Mouse (Mus musculus): ENCODE data around the gene Myo16. TPM values are rescaled to one million over a fixed set of nuclear protein-coding genes. Genes with fewer than 3 reads are reported as not detected.

Gene Myo16
- total RNA-seq, 2 experiments from 2014 or later: not detected

- ATAC-seq (replicated peaks; ENCODE audit: low FRiP score, low TSS enrichment, poor library complexity, severe bottlenecking): no peak
These were observed 414.7 kb downstream of the Myo16 start for GRCm38 (mm10) chr8:10568448-10568847.

GRCm38 (mm10) chr8:10574096-10574495, 420.4 kb downstream of the Myo16 start:
- 0 out of 2 replicates have a peak, but pooled peaks have one; percentile 36 for ATAC-seq (replicated peaks; ENCODE audit: low FRiP score, low TSS enrichment, poor library complexity, severe bottlenecking)

- ATAC-seq (replicated peaks; ENCODE audit: low FRiP score, low TSS enrichment, poor library complexity, severe bottlenecking): no peak
These were observed 421.5 kb downstream of the Myo16 start for GRCm38 (mm10) chr8:10575244-10575643.

GRCm38 (mm10) chr8:10586956-10587744, 433.4 kb downstream of the Myo16 start:
- no peak for ATAC-seq (replicated peaks; ENCODE audit: low FRiP score, low TSS enrichment, poor library complexity, severe bottlenecking)

- no peak for ATAC-seq (replicated peaks; ENCODE audit: low FRiP score, low TSS enrichment, poor library complexity, severe bottlenecking)
These were observed 435.8 kb downstream of the Myo16 start for GRCm38 (mm10) chr8:10589422-10589933.

- ATAC-seq (replicated peaks; ENCODE audit: low FRiP score, low TSS enrichment, poor library complexity, severe bottlenecking): no peak
These were observed 439.2 kb downstream of the Myo16 start for GRCm38 (mm10) chr8:10592917-10593316.

GRCm38 (mm10) chr8:10596353-10596752, 442.6 kb downstream of the Myo16 start:
- ATAC-seq (replicated peaks; ENCODE audit: low FRiP score, low TSS enrichment, poor library complexity, severe bottlenecking): no peak

GRCm38 (mm10) chr8:10597595-10597994, 443.9 kb downstream of the Myo16 start:
- no peak for ATAC-seq (replicated peaks; ENCODE audit: low FRiP score, low TSS enrichment, poor library complexity, severe bottlenecking)

- ATAC-seq (replicated peaks; ENCODE audit: low FRiP score, low TSS enrichment, poor library complexity, severe bottlenecking): peak; percentile 78
These were observed 445.2 kb downstream of the Myo16 start for GRCm38 (mm10) chr8:10598889-10599288.

GRCm38 (mm10) chr8:10606028-10606815, 452.5 kb downstream of the Myo16 start:
- 0 out of 2 replicates have a peak, but pooled peaks have one; percentile 32 for ATAC-seq (replicated peaks; ENCODE audit: low FRiP score, low TSS enrichment, poor library complexity, severe bottlenecking)

GRCm38 (mm10) chr8:10606816-10607209, 453.1 kb downstream of the Myo16 start:
- no peak for ATAC-seq (replicated peaks; ENCODE audit: low FRiP score, low TSS enrichment, poor library complexity, severe bottlenecking)

GRCm38 (mm10) chr8:10611636-10612035, 457.9 kb downstream of the Myo16 start:
- ATAC-seq (replicated peaks; ENCODE audit: low FRiP score, low TSS enrichment, poor library complexity, severe bottlenecking): no peak; the same call in 1 of the 2 replicates

GRCm38 (mm10) chr8:10613371-10613770, 459.7 kb downstream of the Myo16 start:
- no peak for ATAC-seq (replicated peaks; ENCODE audit: low FRiP score, low TSS enrichment, poor library complexity, severe bottlenecking)

GRCm38 (mm10) chr8:10619689-10620088, 466.0 kb downstream of the Myo16 start:
- no peak for ATAC-seq (replicated peaks; ENCODE audit: low FRiP score, low TSS enrichment, poor library complexity, severe bottlenecking)

- no peak for ATAC-seq (replicated peaks; ENCODE audit: low FRiP score, low TSS enrichment, poor library complexity, severe bottlenecking)
These were observed 471.6 kb downstream of the Myo16 start for GRCm38 (mm10) chr8:10625262-10625661.

- no peak for ATAC-seq (replicated peaks; ENCODE audit: low FRiP score, low TSS enrichment, poor library complexity, severe bottlenecking)
These were observed 475.0 kb downstream of the Myo16 start for GRCm38 (mm10) chr8:10628725-10629124.

- ATAC-seq (replicated peaks; ENCODE audit: low FRiP score, low TSS enrichment, poor library complexity, severe bottlenecking): no peak
These were observed 476.2 kb downstream of the Myo16 start for GRCm38 (mm10) chr8:10629862-10630261.

- no peak for ATAC-seq (replicated peaks; ENCODE audit: low FRiP score, low TSS enrichment, poor library complexity, severe bottlenecking)
These were observed 477.3 kb downstream of the Myo16 start for GRCm38 (mm10) chr8:10631006-10631405.

GRCm38 (mm10) chr8:10632603-10633002, 478.9 kb downstream of the Myo16 start:
- peak; percentile 45; the same call in 1 of the 2 replicates for ATAC-seq (replicated peaks; ENCODE audit: low FRiP score, low TSS enrichment, poor library complexity, severe bottlenecking)
